8 mouse cellular contexts compared by ENCODE assay signal in the genomic region with DNA sequence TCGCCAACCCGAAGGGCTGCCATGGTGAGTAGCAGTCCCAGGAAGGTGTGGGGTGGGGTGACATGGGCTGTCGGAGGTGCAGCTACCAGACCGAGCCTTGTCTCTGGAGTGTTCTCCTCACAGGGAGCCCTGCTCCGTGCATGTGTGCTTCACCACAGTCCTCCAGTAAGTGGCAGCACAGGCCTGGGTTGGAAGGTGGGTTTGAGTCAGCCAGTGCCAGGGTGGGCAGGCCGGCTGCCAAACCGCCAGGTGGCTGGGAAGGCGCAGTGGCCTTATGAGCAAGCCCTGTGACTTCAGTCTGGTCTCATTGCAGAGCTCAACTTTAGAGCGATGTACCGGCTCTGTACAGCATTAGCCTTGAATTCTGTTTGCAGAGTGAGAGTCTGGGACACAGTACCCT. TPM values are rescaled to one million over a fixed set of nuclear protein-coding genes. Genes with fewer than 3 reads are reported as not detected.
DNase-seq lines count a peak whose midpoint lies in the region; ATAC-seq and TF ChIP-seq lines count a peak whose summit lies in the region.

No protein-coding gene starts in this region.

- peak; percentile 99 for DNase-seq in cerebellum, adult 2 months
- DNase-seq in frontal cortex, adult 2 months (ENCODE audit: extremely low spot score in 1 of 2, low spot score in 1 of 2): peak; percentile 74 to 91
- DNase-seq in layer of hippocampus, adult 8-10 months (ENCODE audit: low spot score in 2 of 2): peak; percentile 82 to 84
- peak; percentile 61 for DNase-seq in ovary, postnatal 36 days (ENCODE audit: low spot score)
- peak; percentile 90 for DNase-seq in thymus, postnatal 0 days (ENCODE audit: low spot score)

- 0 out of 2 replicates have a peak, but pooled peaks have one; percentile 4 for TF ChIP-seq CTCF in E14TG2a.4 (conservative IDR thresholded peaks at IDR 0.05; ENCODE audit: low read length)
- TF ChIP-seq CTCF in cerebellum, adult 2 months (IDR thresholded peaks at IDR 0.05; ENCODE audit: borderline replicate concordance, insufficient read depth, low read depth, low read length): peak; percentile 98

- H3K27me3 ChIP-seq in E14TG2a.4 (ENCODE audit: insufficient read depth, low read length): peaks cover 14% of the 10 kb centered on the region; the same call in 1 of the 2 replicates
- no peaks in the 10 kb centered on the region for H3K27me3 ChIP-seq in cerebellum, adult 2 months (ENCODE audit: control insufficient read depth, insufficient read depth, low read length)
- no peaks in the 10 kb centered on the region for H3K27me3 ChIP-seq in lung, embryonic 15.5 days

- no peaks in the 10 kb centered on the region for H3K9me3 ChIP-seq in E14TG2a.4 (ENCODE audit: low read length)
- no peaks in the 10 kb centered on the region for H3K9me3 ChIP-seq in lung, embryonic 15.5 days

- no peak; the same call in 1 of the 2 replicates for TF ChIP-seq POLR2A in cerebellum, adult 2 months (IDR thresholded peaks at IDR 0.05; ENCODE audit: borderline replicate concordance, insufficient read depth, low read length)

- peak; percentile 84 for ATAC-seq in hematopoietic stem cell, adult 5-6 weeks (replicated peaks in 1 of 2; ENCODE audit: insufficient read depth in 1 of 2, low FRiP score in 2 of 2, low TSS enrichment in 1 of 2, low read depth in 1 of 2, poor library complexity in 2 of 2, severe bottlenecking in 2 of 2)
- ATAC-seq in lung, embryonic 15.5 days (ENCODE audit: borderline replicate concordance, extremely low read depth, low FRiP score, low TSS enrichment): peak; percentile 66; the same call in 1 of the 2 replicates

- H3K4me3 ChIP-seq in E14TG2a.4 (replicated peaks; ENCODE audit: low read length): no peak overlapping the region
- H3K4me3 ChIP-seq in cerebellum, adult 2 months (replicated peaks; ENCODE audit: insufficient read depth, low read depth, low read length): peak overlapping the region; percentile 43
- H3K4me3 ChIP-seq in lung, embryonic 15.5 days: no peak overlapping the region

- no peak overlapping the region for H3K4me2 ChIP-seq in lung, embryonic 15.5 days

- H3K36me3 ChIP-seq in E14TG2a.4 (ENCODE audit: insufficient read depth, low read length): no peaks in the 10 kb centered on the region
- H3K36me3 ChIP-seq in lung, embryonic 15.5 days: no peaks in the 10 kb centered on the region

- 3% methylated on average over 10 of the region's 10 CpGs for WGBS in cerebellum, adult 2 months
- 40% methylated on average over 10 of the region's 10 CpGs for WGBS in lung, embryonic 15.5 days

- no peaks in the 10 kb centered on the region for H3K4me1 ChIP-seq in E14TG2a.4 (replicated peaks; ENCODE audit: low read depth, low read length)
- H3K4me1 ChIP-seq in cerebellum, adult 2 months (ENCODE audit: control insufficient read depth, insufficient read depth, low read length): peaks cover 45% of the 10 kb centered on the region
- no peaks in the 10 kb centered on the region for H3K4me1 ChIP-seq in lung, embryonic 15.5 days

- H3K27ac ChIP-seq in cerebellum, adult 2 months (ENCODE audit: insufficient read depth, low read length): peak overlapping the region; percentile 83
- H3K27ac ChIP-seq in lung, embryonic 15.5 days: no peak overlapping the region

- no peak overlapping the region for H3K9ac ChIP-seq in lung, embryonic 15.5 days

RNA-seq across cellular contexts. Expression of a gene that starts 39.9 kb away (rescaled TPM):
- polyA plus RNA-seq in cerebellum, adult 2 months (2012; rRNA removed): 23.4 and 26.4 TPM in 2 replicates
- polyA plus RNA-seq in frontal cortex, adult 2 months (2012; rRNA removed): 28.4 and 35.9 TPM in 2 replicates
- total RNA-seq in hematopoietic stem cell, adult 5-6 weeks (2017): not detected in 2 replicates
- 10 to 100 TPM; 22.5 to 31.6 (median 27.1) TPM for total RNA-seq in layer of hippocampus, adult 8-10 months (2022)
- polyA plus RNA-seq in lung, embryonic 15.5 days (2015; fragmentation: Nextera tagmentation; extraction: Ambion mirVana): 36.8 and 38.8 TPM in 2 replicates
- polyA plus RNA-seq in thymus, postnatal 0 days (2015; fragmentation: Nextera tagmentation; extraction: Ambion mirVana): 1.0 and 2.6 TPM in 2 replicates

RNA-seq across cellular contexts. Expression of a gene that starts 57.2 kb away (rescaled TPM):
- polyA plus RNA-seq in cerebellum, adult 2 months (2012; rRNA removed): 36.0 and 37.1 TPM in 2 replicates
- polyA plus RNA-seq in frontal cortex, adult 2 months (2012; rRNA removed): 21.5 and 22.6 TPM in 2 replicates
- 12.0 and 13.4 TPM in 2 replicates for total RNA-seq in hematopoietic stem cell, adult 5-6 weeks (2017)
- total RNA-seq in layer of hippocampus, adult 8-10 months (2022): 1 to 10 TPM; 6.5 to 9.9 (median 8.2) TPM
- 148 and 169 TPM in 2 replicates for polyA plus RNA-seq in lung, embryonic 15.5 days (2015; fragmentation: Nextera tagmentation; extraction: Ambion mirVana)
- 19.9 and 21.3 TPM in 2 replicates for polyA plus RNA-seq in thymus, postnatal 0 days (2015; fragmentation: Nextera tagmentation; extraction: Ambion mirVana)
